Mouse (Mus musculus) forebrain, embryonic 11.5 days (tissue): ENCODE results near the gene Smad1. TPM values are rescaled to one million over a fixed set of nuclear protein-coding genes. Genes with fewer than 3 reads are reported as not detected.

Experiments used
- ATAC-seq: fragments of 200-750 bp; cut with Nextera tagmentation; replicated peaks from 2 replicates; pipeline ENCODE4 v1.8.0; 2017; ENCODE audit warnings: moderate TSS enrichment; ENCODE audit not compliant: low FRiP score
- DNase-seq: peaks from one replicate; pipeline ENCODE4 v3.0.0-alpha.2; 2017; ENCODE audit warnings: low spot score
- H3K27ac ChIP-seq: fragments of 300-500 bp; sonication (generic); 2 replicates; pipeline ENCODE4 v1.5.1; 2014; ENCODE audit warnings: low read depth, low read length
- H3K27me3 ChIP-seq: fragments of 300-500 bp; sonication (generic); 2 replicates; pipeline ENCODE4 v1.6.1; 2014; ENCODE audit warnings: mild to moderate bottlenecking, low read length, mixed read lengths; ENCODE audit not compliant: control insufficient read depth, insufficient read depth
- H3K36me3 ChIP-seq: fragments of 300-500 bp; sonication (generic); 2 replicates; pipeline ENCODE4 v1.6.1; 2014; ENCODE audit warnings: mild to moderate bottlenecking, low read length, moderate library complexity, mixed read lengths; ENCODE audit not compliant: control insufficient read depth, insufficient read depth
- H3K4me1 ChIP-seq: fragments of 300-500 bp; sonication (generic); replicated peaks from 2 replicates; pipeline ENCODE4 v1.6.1; 2014; ENCODE audit warnings: low read length, mixed read lengths; ENCODE audit not compliant: control insufficient read depth, insufficient read depth
- H3K4me2 ChIP-seq: fragments of 300-500 bp; sonication (generic); 2 replicates; pipeline ENCODE4 v1.6.1; 2014; ENCODE audit warnings: low read depth, mild to moderate bottlenecking, low read length, moderate library complexity, mixed read lengths; ENCODE audit not compliant: severe bottlenecking
- H3K4me3 ChIP-seq: fragments of 300-500 bp; sonication (generic); 2 replicates; pipeline ENCODE4 v1.5.1; 2014; ENCODE audit warnings: low read depth, low read length
- H3K9ac ChIP-seq: fragments of 300-500 bp; sonication (generic); 2 replicates; pipeline ENCODE4 v1.6.1; 2014; ENCODE audit warnings: low read length
- H3K9me3 ChIP-seq: fragments of 300-500 bp; sonication (generic); 2 replicates; pipeline ENCODE4 v1.6.1; 2016; ENCODE audit warnings: low read length, mixed read lengths; ENCODE audit not compliant: control insufficient read depth
- WGBS: fragments of 180-500 bp; shearing (Covaris S2); extraction: QIAGEN DNeasy Blood & Tissue Kit; methylation state at CpG from one replicate; pipeline ENCODE4 v1.1.7; 2014; 5-methylcytosine and 5-hydroxymethylcytosine counted together
- polyA plus RNA-seq: library from polyadenylated mRNA; unstranded; fragments of >200 nt; fragmentation: Nextera tagmentation; extraction: Ambion mirVana; gene quantifications from 2 replicates; pipeline ENCODE4 v1.2.1, GENCODE M21; 2014

The Smad1 gene
- polyA plus RNA-seq, 1 experiment from 2014 or later, result 57.6 TPM

DNA sequence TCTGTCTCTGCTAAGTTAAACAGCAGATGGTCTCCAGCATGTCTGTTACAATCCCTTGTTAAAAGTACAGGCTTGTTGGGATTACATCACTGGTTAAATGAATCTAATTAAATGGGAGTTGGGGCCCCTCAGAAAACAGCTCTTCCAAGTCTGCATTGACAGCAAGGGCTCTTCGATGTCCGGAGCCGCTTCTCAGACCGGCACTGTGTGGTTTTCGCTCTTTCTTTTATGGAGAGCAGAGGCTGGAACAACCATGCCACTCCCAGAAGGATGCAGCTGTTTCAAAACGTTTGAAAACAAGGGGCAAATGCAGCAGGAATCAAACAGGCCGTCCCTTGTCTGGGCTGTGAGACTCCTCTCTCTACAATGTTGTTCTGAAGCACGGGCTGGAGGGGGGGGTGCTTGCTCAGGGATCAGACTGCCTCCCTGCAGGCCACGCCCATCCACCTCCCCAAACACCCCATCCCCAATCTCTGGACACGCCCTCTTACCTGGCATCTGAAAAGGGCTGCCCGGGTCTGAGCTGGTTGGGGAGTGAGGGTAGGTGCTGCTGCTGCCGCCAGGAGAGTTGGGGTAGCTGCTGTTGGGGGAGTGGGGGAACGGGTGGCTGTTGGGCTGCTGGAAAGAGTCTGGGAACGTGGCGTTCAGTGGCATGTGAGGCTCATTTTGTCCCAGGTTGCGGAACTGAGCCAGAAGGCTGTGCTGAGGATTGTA lies 43.4 kb downstream of the Smad1 start:
- DNase-seq, result peak; percentile 66
- H3K4me3 ChIP-seq, result no peak overlapping the region

DNA sequence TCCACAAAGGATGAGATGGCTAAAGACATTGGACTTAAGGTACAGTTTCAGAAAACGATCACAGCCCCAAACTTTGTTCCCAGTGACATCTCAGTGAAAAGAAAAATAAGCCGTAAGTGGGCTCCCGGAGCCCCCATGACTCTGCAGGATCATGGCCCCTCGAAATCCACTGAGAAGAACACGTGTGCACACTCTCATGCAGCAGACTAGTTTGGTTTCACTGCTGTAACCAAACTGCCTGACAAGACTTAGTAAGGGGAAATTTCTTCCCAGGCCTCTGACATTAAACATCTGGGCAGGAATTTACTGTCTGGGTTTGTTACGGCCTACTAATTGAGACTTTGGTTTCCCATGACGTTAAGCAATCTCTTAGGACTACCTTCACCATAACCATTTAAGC lies 45.3 kb downstream of the Smad1 start:
- H3K36me3 ChIP-seq, result no peaks in the 10 kb centered on the region; the same call in 1 of the 2 replicates
- H3K9ac ChIP-seq, result no peak overlapping the region
- 94% methylated on average over 7 of the region's 7 CpGs for WGBS
- H3K9me3 ChIP-seq, result no peaks in the 10 kb centered on the region
- H3K4me1 ChIP-seq, result peaks cover 13% of the 10 kb centered on the region; the same call in 1 of the 2 replicates
- DNase-seq (no peak), ATAC-seq (no peak)
- no peak overlapping the region for H3K4me3 ChIP-seq
- no peaks in the 10 kb centered on the region for H3K27me3 ChIP-seq
- no peak overlapping the region for H3K4me2 ChIP-seq
- no peak overlapping the region for H3K27ac ChIP-seq

More for the DNA sequence above, 43.4 kb downstream of the Smad1 start:
- Histone ChIP-seq H3K27ac (peak overlapping the region; percentile 20; the same call in 1 of the 2 replicates), H3K9ac (no peak overlapping the region), H3K27me3 (no peaks in the 10 kb centered on the region), H3K4me1 (peaks cover 8% of the 10 kb centered on the region; the same call in 1 of the 2 replicates), H3K9me3 (no peaks in the 10 kb centered on the region), H3K36me3 (no peaks in the 10 kb centered on the region; the same call in 1 of the 2 replicates), H3K4me2 (peak overlapping the region; percentile 20; the same call in 1 of the 2 replicates)
- peak; percentile 82 for ATAC-seq
- WGBS, result 28% methylated on average over 16 of the region's 16 CpGs

- H3K4me1 ChIP-seq, result peaks cover 13% of the 10 kb centered on the region; the same call in 1 of the 2 replicates
- H3K36me3 ChIP-seq, result no peaks in the 10 kb centered on the region; the same call in 1 of the 2 replicates
- H3K4me2 ChIP-seq, result no peak overlapping the region
- H3K4me3 ChIP-seq, result no peak overlapping the region
- 83% methylated on average over 8 of the region's 8 CpGs for WGBS
- no peaks in the 10 kb centered on the region for H3K27me3 ChIP-seq
- ATAC-seq, result no peak
- no peaks in the 10 kb centered on the region for H3K9me3 ChIP-seq
- H3K9ac ChIP-seq, result no peak overlapping the region
- no peak for DNase-seq
- no peak overlapping the region for H3K27ac ChIP-seq
Measured at GRCm38 (mm10) chr8:79351916-79352315, 47.4 kb downstream of the Smad1 start.

- Histone ChIP-seq H3K9ac (no peak overlapping the region), H3K27ac (no peak overlapping the region), H3K27me3 (no peaks in the 10 kb centered on the region), H3K4me2 (no peak overlapping the region), H3K36me3 (no peaks in the 10 kb centered on the region; the same call in 1 of the 2 replicates), H3K9me3 (no peaks in the 10 kb centered on the region), H3K4me1 (peaks cover 7% of the 10 kb centered on the region; the same call in 1 of the 2 replicates), H3K4me3 (no peak overlapping the region)
- WGBS, result 53% methylated on average over 3 of the region's 3 CpGs
- DNase-seq (no peak), ATAC-seq (no peak)
Measured at GRCm38 (mm10) chr8:79350805-79351204, 48.5 kb downstream of the Smad1 start.

GRCm38 (mm10) chr8:79350094-79350593 lies 49.2 kb downstream of the Smad1 start:
- DNase-seq (peak; percentile 60), ATAC-seq (peak; percentile 83; the same call in 1 of the 2 replicates)
- Histone ChIP-seq H3K36me3 (no peaks in the 10 kb centered on the region; the same call in 1 of the 2 replicates), H3K4me2 (no peak overlapping the region), H3K4me1 (peaks cover 7% of the 10 kb centered on the region; the same call in 1 of the 2 replicates), H3K27me3 (no peaks in the 10 kb centered on the region), H3K9me3 (no peaks in the 10 kb centered on the region), H3K4me3 (no peak overlapping the region), H3K9ac (no peak overlapping the region), H3K27ac (peak overlapping the region; percentile 9; the same call in 1 of the 2 replicates)
- WGBS, result 40% methylated on average over 6 of the region's 6 CpGs

DNA sequence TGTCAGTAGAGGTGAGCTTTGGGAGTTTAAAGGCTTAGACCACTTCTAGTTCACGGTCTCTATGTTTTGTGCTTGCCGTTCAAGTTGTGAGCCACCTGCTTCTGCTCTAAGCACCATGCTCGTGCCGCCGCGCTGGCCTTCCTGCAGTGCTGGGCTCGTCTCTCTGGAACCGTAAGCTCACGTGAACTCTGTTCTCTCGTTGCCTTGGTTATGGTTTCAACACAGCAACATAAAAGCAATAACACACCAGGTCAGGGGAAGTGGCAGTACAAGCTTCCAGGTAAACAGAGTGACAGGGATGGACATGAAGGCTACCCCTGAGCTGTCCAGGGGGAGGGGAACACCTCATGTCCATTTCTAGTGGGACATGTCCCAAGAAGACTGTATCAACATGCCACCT lies 52.9 kb downstream of the Smad1 start:
- Histone ChIP-seq H3K9ac (no peak overlapping the region), H3K4me3 (no peak overlapping the region), H3K4me2 (no peak overlapping the region), H3K27me3 (no peaks in the 10 kb centered on the region), H3K4me1 (peaks cover 7% of the 10 kb centered on the region; the same call in 1 of the 2 replicates), H3K27ac (no peak overlapping the region), H3K36me3 (peaks cover 7% of the 10 kb centered on the region; the same call in 1 of the 2 replicates), H3K9me3 (no peaks in the 10 kb centered on the region)
- DNase-seq (no peak), ATAC-seq (no peak)
- 87% methylated on average over 10 of the region's 10 CpGs for WGBS

GRCm38 (mm10) chr8:79345856-79346255 lies 53.5 kb downstream of the Smad1 start:
- Histone ChIP-seq H3K36me3 (peaks cover 7% of the 10 kb centered on the region; the same call in 1 of the 2 replicates), H3K27ac (no peak overlapping the region), H3K9ac (no peak overlapping the region), H3K4me1 (peaks cover 7% of the 10 kb centered on the region; the same call in 1 of the 2 replicates), H3K27me3 (no peaks in the 10 kb centered on the region), H3K9me3 (no peaks in the 10 kb centered on the region), H3K4me3 (no peak overlapping the region), H3K4me2 (no peak overlapping the region)
- ATAC-seq (no peak), DNase-seq (no peak)
- 95% methylated on average over 6 of the region's 6 CpGs for WGBS

- Histone ChIP-seq H3K4me1 (no peaks in the 10 kb centered on the region), H3K36me3 (peaks cover 7% of the 10 kb centered on the region; the same call in 1 of the 2 replicates), H3K4me3 (no peak overlapping the region), H3K27ac (no peak overlapping the region), H3K9me3 (no peaks in the 10 kb centered on the region), H3K27me3 (no peaks in the 10 kb centered on the region), H3K4me2 (no peak overlapping the region), H3K9ac (no peak overlapping the region)
- DNase-seq (peak; percentile 37), ATAC-seq (no peak)
- WGBS, result 92% methylated on average over 8 of the region's 8 CpGs
Measured at GRCm38 (mm10) chr8:79341236-79341635, 58.1 kb downstream of the Smad1 start.
